Mouse (Mus musculus) cerebellum, adult 2 months (tissue): ENCODE results near the gene Maz.

Source experiments
- CTCF ChIP-seq: fragments of 200-500 bp; IDR thresholded peaks from 2 replicates; pipeline ENCODE4 v1.5.1; 2011; ENCODE audit warnings: low read depth, mild to moderate bottlenecking, control low read depth, low read length, moderate library complexity, borderline replicate concordance; ENCODE audit not compliant: insufficient read depth
- POLR2A ChIP-seq: fragments of 200-500 bp; IDR thresholded peaks from 2 replicates; pipeline ENCODE4 v1.6.1; 2011; ENCODE audit warnings: low read length, control low read depth, borderline replicate concordance; ENCODE audit not compliant: insufficient read depth

GRCm38 (mm10) chr7:127023896-127024690 lies 2.7 kb downstream of the Maz start:
- TF ChIP-seq CTCF (no peak), POLR2A (no peak)
